Mouse (Mus musculus) ES-E14 (cell line): ENCODE measurements around the gene Znrf2.

Experiments
- CHD2 ChIP-seq: IDR thresholded peaks from 2 replicates; pipeline ENCODE4 v1.6.1; 2014; ENCODE audit warnings: mild to moderate bottlenecking, low read depth, low read length, inconsistent platforms
- MAFK ChIP-seq: IDR thresholded peaks from 2 replicates; pipeline ENCODE4 v1.6.1; 2014; ENCODE audit warnings: mild to moderate bottlenecking, low read depth, low read length, inconsistent platforms; ENCODE audit not compliant: insufficient read depth

DNA sequence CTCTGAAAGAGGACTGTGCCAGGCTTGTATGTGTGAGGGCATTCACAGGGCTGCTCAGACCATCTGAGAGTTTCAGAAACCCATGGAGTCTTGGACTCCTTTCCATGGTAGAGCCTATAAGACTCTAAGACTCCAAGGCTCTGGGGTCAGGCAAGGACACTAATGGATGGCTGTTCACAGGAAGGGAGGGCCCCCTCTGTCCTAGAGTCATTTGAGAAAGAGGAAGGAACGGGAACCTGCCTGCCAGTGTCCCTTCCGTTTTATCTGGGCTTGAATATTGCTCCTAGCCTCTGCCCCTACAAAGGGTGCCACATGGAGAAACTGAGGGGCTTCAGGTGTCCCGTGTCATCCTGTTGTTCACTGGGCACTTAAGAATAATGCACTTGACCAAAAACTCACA lies 117.2 kb downstream of the Znrf2 start:
- no peak for TF ChIP-seq CHD2
- no peak for TF ChIP-seq MAFK
